Mouse (Mus musculus): ENCODE measurements around the gene Asap2.
"Not testable (repeated sequence)": the region's sequence is repeated elsewhere in the genome, so short reads cannot be mapped to it uniquely, and the experiment has no call there.

DNA sequence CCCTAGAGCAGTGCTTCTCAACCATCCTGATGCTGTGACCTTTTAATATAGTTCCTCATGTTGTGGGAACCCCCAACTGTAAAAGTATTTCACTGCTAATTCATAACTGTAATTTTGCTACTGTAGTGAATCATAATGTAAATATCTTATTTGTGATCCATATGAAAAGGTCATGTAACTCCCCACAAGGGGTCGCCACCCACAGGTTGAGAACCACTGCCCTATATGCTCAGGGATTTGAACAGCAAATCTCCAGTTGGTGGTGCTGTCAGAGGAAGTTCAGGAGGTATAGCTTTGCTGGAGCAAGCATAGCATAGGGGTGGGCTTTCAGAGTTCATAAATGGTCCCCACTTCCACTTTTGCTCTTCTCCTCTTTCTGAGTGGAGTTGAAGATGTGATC, 99.9 kb downstream of the Asap2 start:
- TF ChIP-seq CTCF (IDR thresholded peaks at IDR 0.05; ENCODE audit: insufficient read depth, low read length); POLR2A (IDR thresholded peaks at IDR 0.05; ENCODE audit: borderline replicate concordance, extremely low read depth, low read depth, low read length): not testable (repeated sequence)

All from lung, adult 2 months (tissue).